Mouse (Mus musculus) megakaryocyte, embryonic 14.5 days (primary cell): ENCODE data around the gene Trim11.

ENCODE experiments used
- FLI1 ChIP-seq: IDR thresholded peaks from 2 replicates; pipeline ENCODE4 v1.6.1; 2012; ENCODE audit warnings: low read length, inconsistent platforms, mixed read lengths
- GATA1 ChIP-seq: IDR thresholded peaks from 3 replicates; pipeline ENCODE4 v1.6.1; 2012; ENCODE audit warnings: mixed read lengths, low read length, inconsistent platforms, borderline replicate concordance

- TF ChIP-seq GATA1 (no peak), FLI1 (no peak)
Measured at GRCm38 (mm10) chr11:58983691-58984341, 5.9 kb downstream of the Trim11 start.
